Mouse (Mus musculus) hindbrain, embryonic 10.5 days (tissue): ENCODE measurements at regions not wholly inside any gene's neighbourhood (a gene's known extent, or its start where the extent isn't known, plus 50 kb on each side); places are given as distances from the start of the nearest gene placed in this dataset.

Source experiments
- DNase-seq: peaks from one replicate; pipeline ENCODE4 v3.0.0-alpha.2; 2017; ENCODE audit warnings: low spot score
- H3K27ac ChIP-seq: fragments of 300-500 bp; sonication (generic); 2 replicates; pipeline ENCODE4 v1.5.1; 2016; ENCODE audit warnings: mild to moderate bottlenecking, moderate library complexity
- H3K27me3 ChIP-seq: fragments of 300-500 bp; sonication (generic); 2 replicates; pipeline ENCODE4 v1.6.1; 2016; ENCODE audit warnings: mild to moderate bottlenecking; ENCODE audit not compliant: poor library complexity, insufficient read depth, severe bottlenecking
- H3K36me3 ChIP-seq: fragments of 300-500 bp; sonication (generic); 2 replicates; pipeline ENCODE4 v1.6.1; 2016; ENCODE audit warnings: mild to moderate bottlenecking, moderate library complexity
- H3K4me1 ChIP-seq: fragments of 300-500 bp; sonication (generic); replicated peaks from 2 replicates; pipeline ENCODE4 v1.6.1; 2016; ENCODE audit warnings: mild to moderate bottlenecking
- H3K4me3 ChIP-seq: fragments of 300-500 bp; sonication (generic); 2 replicates; pipeline ENCODE4 v1.5.1; 2016; ENCODE audit warnings: mild to moderate bottlenecking, moderate library complexity
- H3K9me3 ChIP-seq: fragments of 300-500 bp; sonication (generic); 2 replicates; pipeline ENCODE4 v1.6.1; 2016; ENCODE audit warnings: mild to moderate bottlenecking, moderate library complexity
- WGBS: fragments of 180-500 bp; shearing (Covaris S2); methylation state at CpG from one replicate; pipeline ENCODE4 v1.1.7; 2016; 5-methylcytosine and 5-hydroxymethylcytosine counted together

- 86% methylated on average over 4 of the region's 4 CpGs for WGBS
- Histone ChIP-seq H3K27ac (no peak overlapping the region), H3K27me3 (no peaks in the 10 kb centered on the region), H3K4me3 (no peak overlapping the region), H3K9me3 (no peaks in the 10 kb centered on the region), H3K36me3 (no peaks in the 10 kb centered on the region), H3K4me1 (peaks cover 1% of the 10 kb centered on the region; the same call in 1 of the 2 replicates)
- DNase-seq: no peak
These were observed 169.3 kb downstream of the Lnpk start for GRCm38 (mm10) chr2:74409856-74410404.

GRCm38 (mm10) chr2:74404493-74404892 is 174.7 kb downstream of the Lnpk start:
- Histone ChIP-seq H3K27ac (no peak overlapping the region), H3K4me3 (no peak overlapping the region), H3K27me3 (no peaks in the 10 kb centered on the region), H3K9me3 (no peaks in the 10 kb centered on the region), H3K4me1 (peaks cover 6% of the 10 kb centered on the region; the same call in 1 of the 2 replicates), H3K36me3 (no peaks in the 10 kb centered on the region)
- no peak for DNase-seq
- 82% methylated on average over 3 of the region's 3 CpGs for WGBS

DNA sequence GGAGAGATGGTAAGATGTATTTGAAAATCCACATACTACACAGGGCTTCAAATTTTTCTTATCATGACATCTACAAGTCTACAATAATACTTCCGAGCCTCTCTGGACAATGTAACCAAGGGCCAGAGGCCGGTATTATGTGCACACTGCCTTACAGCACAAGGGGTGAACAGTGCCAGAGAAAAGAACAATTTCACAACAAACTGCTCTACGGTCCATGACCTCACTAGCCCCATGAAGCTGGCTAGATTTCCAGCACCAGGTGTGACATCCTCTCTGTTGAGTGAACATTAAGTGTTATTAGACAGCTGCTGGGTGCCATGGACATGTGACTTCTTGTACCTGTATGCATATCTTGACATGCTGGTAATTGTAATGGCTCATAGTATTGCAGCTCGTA is 188.2 kb downstream of the Lnpk start:
- H3K27ac ChIP-seq: no peak overlapping the region
- no peak overlapping the region for H3K4me3 ChIP-seq
- H3K27me3 ChIP-seq: no peaks in the 10 kb centered on the region
- WGBS: 93% methylated on average over 4 of the region's 4 CpGs
- no peak for DNase-seq
- no peaks in the 10 kb centered on the region for H3K36me3 ChIP-seq
- no peaks in the 10 kb centered on the region for H3K4me1 ChIP-seq
- H3K9me3 ChIP-seq: no peaks in the 10 kb centered on the region

DNA sequence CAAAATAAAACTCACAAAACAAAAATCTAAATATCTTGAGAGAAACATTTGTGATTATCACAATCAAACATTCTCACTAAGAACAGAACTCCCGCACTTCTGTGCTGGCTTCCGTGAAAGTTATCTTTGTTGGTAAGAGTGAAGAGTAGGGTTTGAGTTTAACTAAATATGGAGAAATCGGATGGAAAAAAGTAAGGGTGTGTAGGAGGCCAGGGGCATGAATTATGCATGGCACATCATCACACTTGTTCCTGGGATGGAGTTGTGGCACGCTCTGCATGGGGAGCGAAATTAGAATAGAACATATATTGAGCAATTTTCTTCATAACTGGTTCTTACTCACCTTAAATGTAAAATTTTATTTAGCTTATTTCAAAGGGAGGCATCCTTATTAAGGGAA is 191.2 kb downstream of the Lnpk start:
- Histone ChIP-seq H3K27me3 (no peaks in the 10 kb centered on the region), H3K36me3 (no peaks in the 10 kb centered on the region), H3K9me3 (no peaks in the 10 kb centered on the region), H3K4me3 (no peak overlapping the region), H3K27ac (no peak overlapping the region), H3K4me1 (no peaks in the 10 kb centered on the region)
- 91% methylated on average over 5 of the region's 5 CpGs for WGBS
- DNase-seq: no peak

DNA sequence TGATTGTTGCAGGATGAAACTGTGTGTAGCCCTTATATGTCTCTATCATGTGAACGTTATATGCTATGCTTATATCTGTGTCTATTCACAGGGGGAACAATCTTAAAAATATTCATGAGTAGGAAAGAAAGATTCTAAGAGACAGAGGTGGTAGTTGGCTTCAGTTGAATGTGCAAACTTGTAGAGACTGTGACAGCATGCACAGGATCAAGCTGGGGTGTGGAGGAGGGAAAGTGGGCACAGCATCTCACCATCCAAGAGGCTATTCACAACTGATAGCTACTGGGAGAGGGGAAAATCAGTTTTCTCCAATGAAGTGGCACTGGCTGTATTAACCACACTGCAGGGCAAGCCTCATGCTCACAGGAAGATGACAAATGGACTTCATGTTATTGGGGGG is 194.3 kb downstream of the Lnpk start:
- WGBS: 97% methylated on average over 1 of the region's 1 CpGs
- Histone ChIP-seq H3K4me1 (no peaks in the 10 kb centered on the region), H3K4me3 (no peak overlapping the region), H3K27me3 (no peaks in the 10 kb centered on the region), H3K27ac (no peak overlapping the region), H3K9me3 (no peaks in the 10 kb centered on the region), H3K36me3 (no peaks in the 10 kb centered on the region)
- DNase-seq: no peak

DNA sequence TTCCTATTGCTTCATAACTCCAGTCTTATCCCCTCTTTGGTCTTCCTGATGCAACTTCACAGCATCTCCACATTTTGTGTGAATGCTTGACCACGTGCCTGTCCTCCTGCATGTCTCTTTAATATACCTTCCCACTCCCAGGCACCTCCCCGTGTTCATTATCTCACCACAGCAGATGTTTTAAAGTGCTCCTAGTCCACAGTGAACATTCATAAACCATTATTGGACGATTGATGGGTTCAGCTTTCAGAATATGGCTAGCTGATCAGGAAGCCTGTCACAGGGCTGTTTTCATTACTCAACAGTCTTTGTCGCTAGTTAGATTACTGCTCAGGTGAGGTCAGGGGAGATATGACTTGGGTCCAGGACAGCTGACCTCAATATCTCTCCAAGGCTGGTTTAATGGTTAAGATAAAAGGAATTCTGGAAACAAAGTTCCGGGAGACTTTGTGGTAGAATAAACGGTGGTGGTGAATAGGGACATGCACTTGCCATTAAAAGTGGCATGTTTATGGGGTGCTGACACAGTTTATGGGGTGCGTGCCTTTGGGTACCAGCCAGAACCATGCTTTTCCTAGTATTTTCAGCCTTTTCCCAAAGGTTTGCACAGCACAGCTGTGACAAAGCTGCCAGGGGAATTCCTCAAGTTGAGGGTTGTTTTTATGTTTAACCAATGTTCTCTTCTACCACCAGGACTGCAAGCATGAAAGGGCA is 198.5 kb downstream of the Lnpk start:
- Histone ChIP-seq H3K27me3 (no peaks in the 10 kb centered on the region), H3K27ac (no peak overlapping the region), H3K4me1 (no peaks in the 10 kb centered on the region), H3K9me3 (no peaks in the 10 kb centered on the region), H3K4me3 (no peak overlapping the region), H3K36me3 (no peaks in the 10 kb centered on the region)
- WGBS: 86% methylated on average over 7 of the region's 7 CpGs
- DNase-seq: no peak

GRCm38 (mm10) chr2:74378709-74379108 is 200.5 kb downstream of the Lnpk start:
- no peaks in the 10 kb centered on the region for H3K27me3 ChIP-seq
- no peaks in the 10 kb centered on the region for H3K9me3 ChIP-seq
- no peak overlapping the region for H3K27ac ChIP-seq
- H3K4me3 ChIP-seq: no peak overlapping the region
- DNase-seq: no peak
- WGBS: 96% methylated on average over 3 of the region's 3 CpGs
- H3K4me1 ChIP-seq: no peaks in the 10 kb centered on the region
- H3K36me3 ChIP-seq: no peaks in the 10 kb centered on the region

DNA sequence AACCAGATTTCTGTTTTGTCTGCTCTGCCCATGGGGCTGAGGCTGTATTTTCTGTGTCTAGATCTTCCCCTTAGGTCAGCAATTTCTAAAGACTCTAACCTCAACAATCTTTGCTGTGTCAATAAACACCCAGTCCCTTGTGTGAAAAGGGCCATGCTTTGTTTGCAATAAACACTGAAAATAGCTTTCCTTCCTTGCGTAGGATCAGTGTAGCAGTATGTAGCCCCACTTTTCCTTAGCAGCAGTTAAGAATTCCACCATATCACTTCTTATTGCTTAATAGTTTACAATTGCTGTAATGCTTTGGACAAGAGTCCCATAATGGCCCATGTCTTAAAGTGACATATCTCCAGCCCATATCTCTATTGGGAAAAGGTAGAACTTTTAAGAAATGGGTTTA is 205.3 kb downstream of the Lnpk start:
- Histone ChIP-seq H3K36me3 (no peaks in the 10 kb centered on the region), H3K9me3 (no peaks in the 10 kb centered on the region), H3K27ac (no peak overlapping the region), H3K4me3 (no peak overlapping the region), H3K4me1 (no peaks in the 10 kb centered on the region), H3K27me3 (no peaks in the 10 kb centered on the region)
- no peak for DNase-seq
- 71% methylated on average over 1 of the region's 1 CpGs for WGBS

- no peaks in the 10 kb centered on the region for H3K4me1 ChIP-seq
- no peak overlapping the region for H3K4me3 ChIP-seq
- no peaks in the 10 kb centered on the region for H3K27me3 ChIP-seq
- H3K27ac ChIP-seq: no peak overlapping the region
- H3K9me3 ChIP-seq: no peaks in the 10 kb centered on the region
- 63% methylated on average over 4 of the region's 4 CpGs for WGBS
- no peak for DNase-seq
- H3K36me3 ChIP-seq: no peaks in the 10 kb centered on the region
These were observed 206.2 kb downstream of the Lnpk start for GRCm38 (mm10) chr2:74373056-74373455.

DNA sequence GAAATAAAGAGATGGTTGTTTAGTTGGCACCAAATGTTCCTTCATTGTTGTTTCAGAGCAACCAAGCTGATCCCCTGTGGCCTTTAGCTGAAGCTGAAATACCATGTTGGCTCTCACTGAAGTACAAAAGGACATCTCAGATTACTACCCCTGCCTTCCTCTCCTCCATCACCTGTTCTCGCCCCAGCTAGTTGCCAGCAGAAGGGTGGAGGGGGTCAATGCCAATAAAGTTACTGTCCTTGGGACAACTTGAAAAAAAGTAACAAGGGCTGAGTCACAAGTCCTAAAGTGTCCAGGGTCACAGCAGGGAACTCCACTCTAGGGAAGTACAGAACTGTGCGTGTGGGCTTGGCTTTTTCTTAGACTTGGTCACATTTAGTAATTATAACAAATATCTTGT is 216.0 kb downstream of the Lnpk start:
- no peaks in the 10 kb centered on the region; the same call in 1 of the 2 replicates for H3K9me3 ChIP-seq
- WGBS: 89% methylated on average over 2 of the region's 2 CpGs
- H3K27ac ChIP-seq: no peak overlapping the region
- no peak for DNase-seq
- H3K36me3 ChIP-seq: no peaks in the 10 kb centered on the region
- H3K27me3 ChIP-seq: no peaks in the 10 kb centered on the region
- H3K4me1 ChIP-seq: no peaks in the 10 kb centered on the region
- H3K4me3 ChIP-seq: no peak overlapping the region

DNA sequence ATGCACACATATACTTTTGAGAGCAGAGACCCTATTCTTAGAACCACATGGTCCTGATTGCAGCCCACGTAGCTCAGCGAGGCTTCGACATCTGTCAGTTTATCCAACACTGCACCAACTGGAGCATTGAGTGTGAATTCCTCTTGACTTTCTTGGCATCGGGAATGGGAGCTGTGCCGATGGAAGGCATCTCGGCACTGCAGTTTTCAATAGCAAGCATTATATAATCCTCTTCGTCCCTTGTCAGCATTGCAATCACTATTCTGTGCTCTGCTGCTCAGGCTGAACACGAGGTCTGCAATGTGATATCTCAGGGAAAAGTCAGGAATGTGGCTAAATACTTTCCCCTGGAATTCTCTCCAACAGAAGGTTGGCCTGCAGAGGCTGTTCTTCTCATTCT is 224.6 kb downstream of the Lnpk start:
- no peak overlapping the region for H3K27ac ChIP-seq
- DNase-seq: no peak
- H3K9me3 ChIP-seq: no peaks in the 10 kb centered on the region
- H3K4me1 ChIP-seq: no peaks in the 10 kb centered on the region
- H3K4me3 ChIP-seq: no peak overlapping the region
- 74% methylated on average over 8 of the region's 8 CpGs for WGBS
- H3K36me3 ChIP-seq: no peaks in the 10 kb centered on the region
- no peaks in the 10 kb centered on the region for H3K27me3 ChIP-seq

DNA sequence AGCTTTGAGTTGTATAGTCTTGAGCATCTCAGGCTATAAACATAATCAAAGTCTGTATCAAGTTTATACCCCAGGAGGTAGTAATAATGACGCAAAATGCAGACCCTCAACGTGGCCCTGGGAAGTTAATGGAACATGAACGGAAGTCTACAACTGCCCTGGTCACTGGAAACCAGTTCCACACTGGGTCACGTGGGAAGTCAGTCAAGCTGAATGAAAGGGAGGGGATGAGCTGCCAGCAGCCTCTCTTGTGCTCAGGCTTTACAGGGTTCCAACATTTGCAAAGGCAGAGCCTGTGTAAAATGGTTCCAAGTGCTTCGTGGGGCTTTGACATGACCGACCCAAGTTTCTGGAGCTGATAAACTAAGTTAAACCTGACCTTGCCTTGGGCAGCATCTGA is 229.4 kb downstream of the Lnpk start:
- Histone ChIP-seq H3K27ac (no peak overlapping the region), H3K4me3 (no peak overlapping the region), H3K4me1 (no peaks in the 10 kb centered on the region), H3K27me3 (no peaks in the 10 kb centered on the region), H3K36me3 (no peaks in the 10 kb centered on the region), H3K9me3 (no peaks in the 10 kb centered on the region)
- WGBS: 83% methylated on average over 6 of the region's 6 CpGs
- no peak for DNase-seq

- no peak overlapping the region for H3K27ac ChIP-seq
- H3K4me1 ChIP-seq: no peaks in the 10 kb centered on the region
- no peaks in the 10 kb centered on the region for H3K9me3 ChIP-seq
- H3K27me3 ChIP-seq: peaks cover 6% of the 10 kb centered on the region
- no peak for DNase-seq
- no peak overlapping the region for H3K4me3 ChIP-seq
- H3K36me3 ChIP-seq: no peaks in the 10 kb centered on the region
- WGBS: 83% methylated on average over 9 of the region's 9 CpGs
These were observed 272.9 kb downstream of the Lnpk start for GRCm38 (mm10) chr2:74306301-74306700.
